Mouse (Mus musculus) liver, adult 2 months (tissue): ENCODE measurements around the gene Slc4a5.

Experiments used
- CTCF ChIP-seq: fragments of 200-500 bp; IDR thresholded peaks from 2 replicates; pipeline ENCODE4 v1.5.1; 2011; ENCODE audit warnings: low read depth, low read length, control low read depth
- POLR2A ChIP-seq: fragments of 200-500 bp; IDR thresholded peaks from 2 replicates; pipeline ENCODE4 v1.6.1; 2011; ENCODE audit warnings: low read length, control low read depth; ENCODE audit not compliant: insufficient read depth; ENCODE audit errors: extremely low read depth

- TF ChIP-seq CTCF = no peak
- no peak for TF ChIP-seq POLR2A
Observed at GRCm38 (mm10) chr6:83350172-83350571, 130.5 kb downstream of the Slc4a5 start.
